Mouse (Mus musculus) heart, embryonic 11.5 days (tissue): ENCODE results near the gene 4930432M17Rik. TPM values are rescaled to one million over a fixed set of nuclear protein-coding genes. Genes with fewer than 3 reads are reported as not detected.

Experiments
- ATAC-seq: fragments of 200-750 bp; cut with Nextera tagmentation; replicated peaks from 2 replicates; pipeline ENCODE4 v1.8.0; 2017; ENCODE audit warnings: moderate library complexity; ENCODE audit not compliant: insufficient number of reproducible peaks, low FRiP score, low TSS enrichment
- H3K27ac ChIP-seq: fragments of 300-500 bp; sonication (generic); 2 replicates; pipeline ENCODE4 v1.5.1; 2014; ENCODE audit warnings: mild to moderate bottlenecking, low read depth, low read length
- H3K27me3 ChIP-seq: fragments of 300-500 bp; sonication (generic); 2 replicates; pipeline ENCODE4 v1.6.1; 2014; ENCODE audit warnings: mild to moderate bottlenecking, low read length, mixed read lengths; ENCODE audit not compliant: control insufficient read depth, insufficient read depth
- H3K36me3 ChIP-seq: fragments of 300-500 bp; sonication (generic); 2 replicates; pipeline ENCODE4 v1.6.1; 2014; ENCODE audit warnings: mild to moderate bottlenecking, low read length, moderate library complexity, mixed read lengths; ENCODE audit not compliant: control insufficient read depth, insufficient read depth
- H3K4me1 ChIP-seq: fragments of 300-500 bp; sonication (generic); 2 replicates; pipeline ENCODE4 v1.6.1; 2014; ENCODE audit warnings: low read length; ENCODE audit not compliant: control insufficient read depth, insufficient read depth
- H3K4me2 ChIP-seq: fragments of 300-500 bp; sonication (generic); 2 replicates; pipeline ENCODE4 v1.6.1; 2014; ENCODE audit warnings: mild to moderate bottlenecking, moderate library complexity
- H3K4me3 ChIP-seq: fragments of 300-500 bp; sonication (generic); 2 replicates; pipeline ENCODE4 v1.5.1; 2014; ENCODE audit warnings: low read depth, low read length
- H3K9ac ChIP-seq: fragments of 300-500 bp; sonication (generic); 2 replicates; pipeline ENCODE4 v1.6.1; 2014; ENCODE audit warnings: mild to moderate bottlenecking, low read depth, low read length, moderate library complexity
- H3K9me3 ChIP-seq: fragments of 300-500 bp; sonication (generic); replicated peaks from 2 replicates; pipeline ENCODE4 v1.6.1; 2016; ENCODE audit warnings: low read length; ENCODE audit not compliant: control insufficient read depth
- WGBS: fragments of 180-500 bp; shearing (Covaris S2); extraction: QIAGEN DNeasy Blood & Tissue Kit; methylation state at CpG from one replicate; pipeline ENCODE4 v1.1.7; 2014; ENCODE audit not compliant: insufficient replicate concordance; 5-methylcytosine and 5-hydroxymethylcytosine counted together
- polyA plus RNA-seq: library from polyadenylated mRNA; unstranded; fragments of >200 nt; fragmentation: Nextera tagmentation; extraction: Ambion mirVana; gene quantifications from 2 replicates; pipeline ENCODE4 v1.2.1, GENCODE M21; 2014

4930432M17Rik gene
- polyA plus RNA-seq, 1 experiment from 2014 or later, result not detected

DNA sequence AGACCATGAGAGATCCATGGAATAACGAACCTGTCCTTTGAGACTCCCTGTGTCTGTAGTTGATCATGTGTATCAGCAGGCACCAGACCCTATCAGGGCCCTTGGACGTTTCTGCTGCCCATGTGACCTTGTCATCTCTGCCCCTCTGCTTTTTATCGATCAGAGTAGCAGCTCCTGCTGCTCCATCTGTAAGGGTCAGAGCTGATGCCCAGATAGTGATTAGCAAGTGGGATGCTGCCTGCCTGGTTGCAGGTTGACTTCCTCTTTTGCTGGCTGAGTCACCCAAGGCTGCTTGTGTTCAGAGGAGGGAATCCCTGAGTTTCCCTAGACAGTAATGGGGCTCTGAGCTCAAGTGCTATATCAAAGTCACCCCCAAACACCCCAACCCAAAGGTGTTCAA, 18.9 kb upstream of the 4930432M17Rik start:
- no peak for ATAC-seq
- H3K4me3 ChIP-seq, result no peak overlapping the region
- H3K4me1 ChIP-seq, result peaks cover 5% of the 10 kb centered on the region
- 34% methylated on average over 3 of the region's 3 CpGs for WGBS
- no peaks in the 10 kb centered on the region for H3K9me3 ChIP-seq
- no peak overlapping the region for H3K9ac ChIP-seq
- H3K27me3 ChIP-seq, result no peaks in the 10 kb centered on the region
- no peak overlapping the region for H3K4me2 ChIP-seq
- no peak overlapping the region for H3K27ac ChIP-seq
- H3K36me3 ChIP-seq, result no peaks in the 10 kb centered on the region

DNA sequence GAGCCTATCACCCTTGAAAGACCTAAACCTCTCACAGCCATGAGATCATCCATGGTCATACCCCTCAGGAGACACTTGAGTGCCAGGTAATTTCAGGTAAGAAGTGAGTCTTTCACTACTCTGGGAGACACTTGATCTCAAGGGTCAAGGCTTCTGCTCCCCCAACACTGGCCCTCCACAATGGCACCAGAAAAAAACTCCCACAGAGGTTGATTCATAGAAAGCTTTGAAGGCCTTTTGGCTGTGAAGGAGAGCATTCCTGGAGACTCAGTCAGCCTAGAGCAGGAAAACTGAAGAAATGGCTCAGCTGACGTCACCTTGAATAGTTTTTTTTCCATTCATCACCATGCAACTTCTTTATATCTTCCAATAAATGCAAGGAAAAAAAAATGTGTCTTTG, 18.4 kb upstream of the 4930432M17Rik start:
- no peak overlapping the region for H3K4me3 ChIP-seq
- no peak overlapping the region for H3K27ac ChIP-seq
- no peaks in the 10 kb centered on the region for H3K27me3 ChIP-seq
- H3K4me1 ChIP-seq, result peaks cover under 1% of the 10 kb centered on the region; the same call in 1 of the 2 replicates
- no peaks in the 10 kb centered on the region for H3K36me3 ChIP-seq
- H3K9me3 ChIP-seq, result no peaks in the 10 kb centered on the region
- H3K9ac ChIP-seq, result no peak overlapping the region
- no peak for ATAC-seq
- no peak overlapping the region for H3K4me2 ChIP-seq
- 70% methylated on average over 1 of the region's 1 CpGs for WGBS

DNA sequence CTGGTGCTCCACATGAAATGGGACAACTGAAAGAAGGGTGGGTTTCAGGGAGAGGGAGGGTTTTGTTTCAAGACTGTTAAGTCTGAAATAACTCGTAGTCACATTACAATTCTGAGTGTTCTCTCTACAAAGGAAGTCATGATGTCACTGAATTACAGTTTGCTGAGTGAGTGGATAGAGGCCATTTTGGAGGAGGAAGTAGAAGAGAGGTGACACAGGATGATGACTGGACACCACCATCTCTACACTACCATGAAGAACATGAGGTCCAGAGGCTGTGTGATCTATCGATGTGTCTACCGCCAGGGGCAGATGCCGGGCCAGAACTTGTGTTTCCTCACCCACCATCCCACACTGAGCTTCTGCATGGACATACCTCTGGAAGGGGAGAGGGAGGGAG, 13.6 kb upstream of the 4930432M17Rik start:
- Histone ChIP-seq H3K9ac (no peak overlapping the region), H3K27ac (no peak overlapping the region), H3K4me2 (no peak overlapping the region), H3K36me3 (no peaks in the 10 kb centered on the region), H3K4me1 (no peaks in the 10 kb centered on the region), H3K4me3 (no peak overlapping the region), H3K9me3 (no peaks in the 10 kb centered on the region), H3K27me3 (no peaks in the 10 kb centered on the region)
- ATAC-seq, result no peak
- WGBS, result 93% methylated on average over 4 of the region's 4 CpGs

- H3K4me1 ChIP-seq, result peaks cover 8% of the 10 kb centered on the region; the same call in 1 of the 2 replicates
- H3K9me3 ChIP-seq, result no peaks in the 10 kb centered on the region
- no peaks in the 10 kb centered on the region for H3K27me3 ChIP-seq
- H3K36me3 ChIP-seq, result no peaks in the 10 kb centered on the region
- no peak overlapping the region for H3K9ac ChIP-seq
- H3K4me3 ChIP-seq, result no peak overlapping the region
- H3K4me2 ChIP-seq, result no peak overlapping the region
- 0 out of 2 replicates have a peak, but pooled peaks have one; percentile 39 for ATAC-seq
- no peak overlapping the region for H3K27ac ChIP-seq
- 49% methylated on average over 4 of the region's 4 CpGs for WGBS
Measured at GRCm38 (mm10) chr3:121662705-121663469, 7.7 kb upstream of the 4930432M17Rik start.

GRCm38 (mm10) chr3:121663470-121663847, 7.1 kb upstream of the 4930432M17Rik start:
- no peak overlapping the region for H3K4me2 ChIP-seq
- ATAC-seq, result no peak
- H3K4me1 ChIP-seq, result peaks cover 8% of the 10 kb centered on the region; the same call in 1 of the 2 replicates
- no peak overlapping the region for H3K9ac ChIP-seq
- no peaks in the 10 kb centered on the region for H3K9me3 ChIP-seq
- no peak overlapping the region for H3K4me3 ChIP-seq
- no peaks in the 10 kb centered on the region for H3K36me3 ChIP-seq
- no peak overlapping the region for H3K27ac ChIP-seq
- 83% methylated on average over 9 of the region's 9 CpGs for WGBS
- H3K27me3 ChIP-seq, result no peaks in the 10 kb centered on the region

DNA sequence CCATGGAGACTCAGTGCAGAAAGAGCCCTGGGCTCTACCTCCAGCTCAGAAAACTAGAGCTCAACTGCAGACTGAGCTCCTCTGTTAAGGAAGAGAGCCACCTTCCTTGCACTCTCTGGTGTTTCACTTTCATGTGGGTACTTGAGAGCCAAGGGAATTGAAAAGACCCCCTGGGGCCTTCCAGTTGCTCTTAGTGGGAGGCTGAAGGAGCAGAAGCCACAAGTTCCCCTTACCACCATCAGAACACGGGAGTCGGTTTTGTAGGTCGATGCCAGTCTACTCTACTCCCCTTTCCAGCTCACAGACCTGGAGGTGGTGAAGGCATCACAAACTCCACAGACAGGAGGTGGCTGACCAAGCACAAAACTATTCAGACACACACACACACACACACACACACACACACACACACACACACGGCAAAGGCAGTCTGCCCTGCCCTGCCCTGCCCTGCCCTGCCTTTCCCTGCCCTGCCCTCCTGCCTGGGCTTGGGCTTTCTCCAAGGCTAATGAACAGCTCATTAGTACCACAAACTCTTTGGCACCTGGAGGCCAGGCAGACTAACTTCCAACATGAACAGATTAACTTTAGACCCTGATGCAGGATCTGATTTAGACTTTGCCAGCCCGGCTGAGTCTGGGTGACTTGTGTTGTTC, 1.7 kb downstream of the 4930432M17Rik start:
- H3K4me2 ChIP-seq, result no peak overlapping the region
- no peak for ATAC-seq
- no peaks in the 10 kb centered on the region for H3K9me3 ChIP-seq
- no peak overlapping the region for H3K4me3 ChIP-seq
- no peaks in the 10 kb centered on the region for H3K27me3 ChIP-seq
- no peaks in the 10 kb centered on the region for H3K36me3 ChIP-seq
- no peak overlapping the region for H3K9ac ChIP-seq
- no peaks in the 10 kb centered on the region for H3K4me1 ChIP-seq
- no peak overlapping the region for H3K27ac ChIP-seq
- WGBS, result 63% methylated on average over 5 of the region's 5 CpGs

DNA sequence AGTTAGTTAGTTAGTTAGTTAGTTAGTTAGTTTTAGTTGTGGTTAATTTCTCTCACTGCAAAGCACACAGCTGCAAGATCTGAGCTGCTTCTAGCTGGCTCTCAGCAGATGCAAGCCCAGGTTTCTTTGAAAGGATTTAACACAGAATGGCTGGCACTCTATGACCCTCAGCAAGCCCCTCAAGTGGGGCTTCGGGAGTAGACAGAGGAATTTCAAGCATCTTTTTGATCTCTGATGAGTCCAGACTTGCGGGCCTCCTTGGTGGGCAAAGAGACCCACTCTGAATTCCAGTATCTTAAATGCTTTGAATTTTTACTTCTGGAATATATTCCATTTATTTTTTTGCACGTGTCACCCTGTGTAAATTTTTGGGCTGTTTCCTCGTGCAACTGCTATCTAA, 8.4 kb downstream of the 4930432M17Rik start:
- no peaks in the 10 kb centered on the region for H3K36me3 ChIP-seq
- 18% methylated on average over 4 of the region's 4 CpGs for WGBS
- ATAC-seq, result no peak
- peaks cover 11% of the 10 kb centered on the region; the same call in 1 of the 2 replicates for H3K4me1 ChIP-seq
- no peak overlapping the region for H3K4me3 ChIP-seq
- H3K9me3 ChIP-seq, result no peaks in the 10 kb centered on the region
- no peak overlapping the region for H3K4me2 ChIP-seq
- no peak overlapping the region for H3K9ac ChIP-seq
- H3K27ac ChIP-seq, result no peak overlapping the region
- H3K27me3 ChIP-seq, result no peaks in the 10 kb centered on the region

DNA sequence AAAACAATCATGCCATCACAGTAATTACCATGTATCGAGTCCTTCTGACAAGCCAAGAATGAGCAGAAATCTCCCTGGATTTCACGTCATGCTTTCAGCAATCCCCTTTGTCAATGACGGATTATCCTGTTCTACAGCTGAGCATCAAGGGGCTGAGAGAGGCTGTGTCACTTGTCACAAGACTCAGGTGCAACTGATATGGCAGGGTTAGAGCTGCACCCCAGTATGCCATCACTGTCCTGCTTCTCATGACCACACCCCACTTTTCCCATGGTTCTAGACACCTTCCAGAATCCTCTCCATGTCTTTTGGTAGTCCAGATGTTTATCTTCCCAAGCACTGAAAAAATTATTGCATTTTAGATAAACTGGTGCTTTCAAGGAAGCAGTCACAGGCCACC, 8.9 kb downstream of the 4930432M17Rik start:
- no peak overlapping the region for H3K9ac ChIP-seq
- no peaks in the 10 kb centered on the region for H3K36me3 ChIP-seq
- no peaks in the 10 kb centered on the region for H3K27me3 ChIP-seq
- H3K4me1 ChIP-seq, result peaks cover 11% of the 10 kb centered on the region; the same call in 1 of the 2 replicates
- no peak for ATAC-seq
- no peak overlapping the region for H3K27ac ChIP-seq
- H3K4me3 ChIP-seq, result no peak overlapping the region
- H3K4me2 ChIP-seq, result no peak overlapping the region
- no peaks in the 10 kb centered on the region for H3K9me3 ChIP-seq
- 31% methylated on average over 3 of the region's 3 CpGs for WGBS
